Mouse (Mus musculus): Measurements from ENCODE around the gene Pum1.

The Pum1 gene

GRCm38 (mm10) chr4:130722607-130723006, 59.5 kb downstream of the Pum1 start:
- no peak for DNase-seq (ENCODE audit: low spot score)

GRCm38 (mm10) chr4:130726118-130726517, 63.0 kb downstream of the Pum1 start:
- no peak for DNase-seq (ENCODE audit: low spot score)

GRCm38 (mm10) chr4:130735957-130736356, 72.8 kb downstream of the Pum1 start:
- DNase-seq (ENCODE audit: low spot score) = no peak

GRCm38 (mm10) chr4:130738527-130738926, 75.4 kb downstream of the Pum1 start:
- peak; percentile 23 for DNase-seq (ENCODE audit: low spot score)

GRCm38 (mm10) chr4:130744058-130744457, 80.9 kb downstream of the Pum1 start:
- no peak for DNase-seq (ENCODE audit: low spot score)

- DNase-seq (ENCODE audit: low spot score) = no peak
These were observed 82.6 kb downstream of the Pum1 start for GRCm38 (mm10) chr4:130745561-130746306.

- DNase-seq (ENCODE audit: low spot score) = no peak
These were observed 86.4 kb downstream of the Pum1 start for GRCm38 (mm10) chr4:130749566-130749965.

GRCm38 (mm10) chr4:130751966-130752365, 88.8 kb downstream of the Pum1 start:
- DNase-seq (ENCODE audit: low spot score) = no peak

GRCm38 (mm10) chr4:130752591-130752990, 89.5 kb downstream of the Pum1 start:
- no peak for DNase-seq (ENCODE audit: low spot score)

- DNase-seq (ENCODE audit: low spot score) = no peak
These were observed 90.6 kb downstream of the Pum1 start for GRCm38 (mm10) chr4:130753755-130754154.

GRCm38 (mm10) chr4:130754776-130755175, 91.7 kb downstream of the Pum1 start:
- DNase-seq (ENCODE audit: low spot score) = no peak

GRCm38 (mm10) chr4:130759875-130760274, 96.8 kb downstream of the Pum1 start:
- no peak for DNase-seq (ENCODE audit: low spot score)

- DNase-seq (ENCODE audit: low spot score) = no peak
These were observed 98.7 kb downstream of the Pum1 start for GRCm38 (mm10) chr4:130761809-130762208.

GRCm38 (mm10) chr4:130765399-130766160, 102.5 kb downstream of the Pum1 start:
- DNase-seq (ENCODE audit: low spot score) = no peak

- no peak for DNase-seq (ENCODE audit: low spot score)
These were observed 103.3 kb downstream of the Pum1 start for GRCm38 (mm10) chr4:130766387-130766786.

- no peak for DNase-seq (ENCODE audit: low spot score)
These were observed 103.8 kb downstream of the Pum1 start for GRCm38 (mm10) chr4:130766926-130767325.

- no peak for DNase-seq (ENCODE audit: low spot score)
These were observed 110.8 kb downstream of the Pum1 start for GRCm38 (mm10) chr4:130773899-130774298.

GRCm38 (mm10) chr4:130774822-130775221, 111.7 kb downstream of the Pum1 start:
- no peak for DNase-seq (ENCODE audit: low spot score)

GRCm38 (mm10) chr4:130777647-130778046, 114.5 kb downstream of the Pum1 start:
- DNase-seq (ENCODE audit: low spot score) = no peak

- no peak for DNase-seq (ENCODE audit: low spot score)
These were observed 115.9 kb downstream of the Pum1 start for GRCm38 (mm10) chr4:130779037-130779436.

- DNase-seq (ENCODE audit: low spot score) = no peak
These were observed 119.4 kb downstream of the Pum1 start for GRCm38 (mm10) chr4:130782492-130782891.

- no peak for DNase-seq (ENCODE audit: low spot score)
These were observed 121.6 kb downstream of the Pum1 start for GRCm38 (mm10) chr4:130784755-130785154.

GRCm38 (mm10) chr4:130787530-130787929, 124.4 kb downstream of the Pum1 start:
- no peak for DNase-seq (ENCODE audit: low spot score)
